Comparison of ENCODE assay signal across 11 mouse cellular contexts in genomic region chr11:96774536-96774935, GRCm38 (mm10). TPM values are rescaled to one million over a fixed set of nuclear protein-coding genes. Genes with fewer than 3 reads are reported as not detected.
DNase-seq lines count a peak whose midpoint lies in the region; ATAC-seq and TF ChIP-seq lines count a peak whose summit lies in the region.
"Had no signal": no experiment of that assay in that cellular context is flagged by ENCODE, and none has a peak within 500 bp of the region (broad histone marks: within the 10 kb centered on the region; RNA-seq: fewer than 3 reads in every experiment).

No protein-coding gene starts in this region.

- no peak overlapping the region; the same call in 1 of the 2 replicates for H3K27ac ChIP-seq in left cerebral cortex, adult 2 months
- H3K27ac ChIP-seq: heart, embryonic 10.5 days had no signal

- no peak for ATAC-seq in megakaryocyte-erythroid progenitor cell, adult 5-6 weeks (replicated peaks; ENCODE audit: low FRiP score, low TSS enrichment, poor library complexity, severe bottlenecking)
- ATAC-seq: activated CD4-positive, CD25-positive, alpha-beta regulatory T cell, adult 4 months had no signal

- H3K4me3 ChIP-seq in left cerebral cortex, adult 2 months: no peak overlapping the region
- H3K4me3 ChIP-seq: heart, embryonic 10.5 days had no signal

- intact Hi-C loops in left cerebral cortex, adult 2 months (cut with DNase I): no loop called here
- intact Hi-C loops in left cerebral cortex, postnatal 4 days (cut with DNase I): no loop called here

- TF ChIP-seq CTCF in left cerebral cortex, adult 2 months (IDR thresholded peaks at IDR 0.05): peak; percentile 32

- DNase-seq in embryo, embryonic 11 days: peak; percentile 32
- no peak for DNase-seq in embryo, embryonic 10 days (ENCODE audit: low spot score)
- no peak for DNase-seq in left cerebral cortex, adult 2 months (ENCODE audit: extremely low spot score in 1 of 2, low spot score in 2 of 2)
- no peak for DNase-seq in left cerebral cortex, postnatal 4 days
- DNase-seq in 3T3-L1 (ENCODE audit: low read depth, low spot score): peak; percentile 63
- DNase-seq in ZHBTc4 (ENCODE audit: low read depth, low spot score): peak; percentile 69
- no peak for DNase-seq in ovary, postnatal 10 days (ENCODE audit: low spot score)
- DNase-seq: liver had no signal

RNA-seq across cellular contexts. Expression of gene Snx11, which starts 2.8 kb away (rescaled TPM):
- total RNA-seq in left cerebral cortex, adult 2 months (2021): 10 to 100 TPM; 49.7 to 52.2 TPM
- 10 to 100 TPM; 46.3 to 50.4 TPM for total RNA-seq in left cerebral cortex, postnatal 4 days (2021)
- total RNA-seq in megakaryocyte-erythroid progenitor cell, adult 5-6 weeks (2014; fragmentation: Nextera tagmentation): 13.4 and 26.0 TPM in 2 replicates
- 7.4 and 9.7 TPM in 2 replicates for total RNA-seq in megakaryocyte-erythroid progenitor cell, adult 5-6 weeks (2017)

RNA-seq across cellular contexts. Expression of gene Cbx1, which starts 14.4 kb away (rescaled TPM):
- total RNA-seq in left cerebral cortex, adult 2 months (2021): 10 to 100 TPM; 45.5 to 46.5 TPM
- 10 to 100 TPM; 79.3 to 79.5 TPM for total RNA-seq in left cerebral cortex, postnatal 4 days (2021)
- 91.7 and 97.1 TPM in 2 replicates for total RNA-seq in megakaryocyte-erythroid progenitor cell, adult 5-6 weeks (2014; fragmentation: Nextera tagmentation)
- total RNA-seq in megakaryocyte-erythroid progenitor cell, adult 5-6 weeks (2017): 120 and 130 TPM in 2 replicates

RNA-seq across cellular contexts. Expression of gene Nfe2l1, which starts 55.2 kb away (rescaled TPM):
- total RNA-seq in left cerebral cortex, adult 2 months (2021): 100 to 1,000 TPM; 281 to 290 TPM
- 100 to 1,000 TPM; 108 to 115 TPM for total RNA-seq in left cerebral cortex, postnatal 4 days (2021)
- 22.2 and 53.3 TPM in 2 replicates for total RNA-seq in megakaryocyte-erythroid progenitor cell, adult 5-6 weeks (2014; fragmentation: Nextera tagmentation)
- 27.3 and 47.5 TPM in 2 replicates for total RNA-seq in megakaryocyte-erythroid progenitor cell, adult 5-6 weeks (2017)

Comparison
In these comparisons a context has a peak if more than half of its experiments do, and no peak if none do; other contexts are left out.
1. DNase-seq: peak in embryo, embryonic 11 days (single experiment), 3T3-L1 (single experiment) and ZHBTc4 (single experiment); none in embryo, embryonic 10 days (single experiment), left cerebral cortex, adult 2 months (0 of 2), left cerebral cortex, postnatal 4 days (single experiment) and ovary, postnatal 10 days (single experiment).